Mouse (Mus musculus): ENCODE results near the gene Foxp1. TPM values are rescaled to one million over a fixed set of nuclear protein-coding genes. Genes with fewer than 3 reads are reported as not detected.

Foxp1 gene
- polyA plus RNA-seq, 1 experiment from 2014 or later = 88.1 TPM

GRCm38 (mm10) chr6:99327721-99328120 lies 194.8 kb downstream of the Foxp1 start:
- H3K27ac ChIP-seq (replicated peaks in 1 of 2; ENCODE audit: control insufficient read depth in 1 of 2, insufficient read depth in 1 of 2, low read depth in 2 of 2, low read length in 2 of 2) = no peak overlapping the region
- no peaks in the 10 kb centered on the region for H3K36me3 ChIP-seq (ENCODE audit: control insufficient read depth, insufficient read depth, low read length)
- H3K27me3 ChIP-seq (ENCODE audit: control insufficient read depth, insufficient read depth, low read length) = no peaks in the 10 kb centered on the region
- H3K9me3 ChIP-seq (ENCODE audit: control insufficient read depth, low read length) = no peaks in the 10 kb centered on the region
- no peak overlapping the region for H3K4me3 ChIP-seq (ENCODE audit: control insufficient read depth in 1 of 2, insufficient read depth in 1 of 2, low read depth in 1 of 2, low read length in 2 of 2)
- WGBS = 70% methylated on average over 11 of the region's 11 CpGs
- ATAC-seq (ENCODE audit: insufficient number of reproducible peaks, insufficient read depth, low FRiP score, low read depth) = no peak
- no peak overlapping the region for H3K9ac ChIP-seq (ENCODE audit: low read length)
- no peak overlapping the region for H3K4me2 ChIP-seq (ENCODE audit: low read length)
- H3K4me1 ChIP-seq (ENCODE audit: control insufficient read depth in 2 of 2, insufficient read depth in 2 of 2, low read length in 2 of 2) = peaks cover 0 to 3% of the 10 kb centered on the region in 2 experiments; a peak in 1 of 4 replicates

GRCm38 (mm10) chr6:99325881-99326280 lies 196.6 kb downstream of the Foxp1 start:
- no peak for ATAC-seq (ENCODE audit: insufficient number of reproducible peaks, insufficient read depth, low FRiP score, low read depth)
- 90% methylated on average over 2 of the region's 2 CpGs for WGBS

GRCm38 (mm10) chr6:99325461-99325860 lies 197.1 kb downstream of the Foxp1 start:
- Histone ChIP-seq H3K4me1 (ENCODE audit: control insufficient read depth in 2 of 2, insufficient read depth in 2 of 2, low read length in 2 of 2) (peaks cover under 1 to 3% of the 10 kb centered on the region in 2 experiments; a peak in 1 of 4 replicates), H3K9ac (ENCODE audit: low read length) (no peak overlapping the region), H3K9me3 (ENCODE audit: control insufficient read depth, low read length) (no peaks in the 10 kb centered on the region), H3K4me3 (ENCODE audit: control insufficient read depth in 1 of 2, insufficient read depth in 1 of 2, low read depth in 1 of 2, low read length in 2 of 2) (no peak overlapping the region), H3K27ac (replicated peaks in 1 of 2; ENCODE audit: control insufficient read depth in 1 of 2, insufficient read depth in 1 of 2, low read depth in 2 of 2, low read length in 2 of 2) (no peak overlapping the region), H3K4me2 (ENCODE audit: low read length) (no peak overlapping the region), H3K36me3 (ENCODE audit: control insufficient read depth, insufficient read depth, low read length) (no peaks in the 10 kb centered on the region), H3K27me3 (ENCODE audit: control insufficient read depth, insufficient read depth, low read length) (no peaks in the 10 kb centered on the region)
- ATAC-seq (ENCODE audit: insufficient number of reproducible peaks, insufficient read depth, low FRiP score, low read depth) = no peak
- WGBS = 91% methylated on average over 5 of the region's 5 CpGs

More at GRCm38 (mm10) chr6:99325881-99326280, 196.6 kb downstream of the Foxp1 start:
- Histone ChIP-seq H3K4me3 (ENCODE audit: control insufficient read depth in 1 of 2, insufficient read depth in 1 of 2, low read depth in 1 of 2, low read length in 2 of 2) (no peak overlapping the region), H3K9ac (ENCODE audit: low read length) (no peak overlapping the region), H3K4me2 (ENCODE audit: low read length) (no peak overlapping the region), H3K9me3 (ENCODE audit: control insufficient read depth, low read length) (no peaks in the 10 kb centered on the region), H3K4me1 (ENCODE audit: control insufficient read depth in 2 of 2, insufficient read depth in 2 of 2, low read length in 2 of 2) (peaks cover 0 to 3% of the 10 kb centered on the region in 2 experiments; a peak in 1 of 4 replicates), H3K36me3 (ENCODE audit: control insufficient read depth, insufficient read depth, low read length) (no peaks in the 10 kb centered on the region), H3K27me3 (ENCODE audit: control insufficient read depth, insufficient read depth, low read length) (no peaks in the 10 kb centered on the region), H3K27ac (replicated peaks in 1 of 2; ENCODE audit: control insufficient read depth in 1 of 2, insufficient read depth in 1 of 2, low read depth in 2 of 2, low read length in 2 of 2) (no peak overlapping the region)

GRCm38 (mm10) chr6:99322132-99322904 lies 200.2 kb downstream of the Foxp1 start:
- Histone ChIP-seq H3K9ac (ENCODE audit: low read length) (no peak overlapping the region), H3K27ac (replicated peaks in 1 of 2; ENCODE audit: control insufficient read depth in 1 of 2, insufficient read depth in 1 of 2, low read depth in 2 of 2, low read length in 2 of 2) (no peak overlapping the region)
- WGBS = 79% methylated on average over 8 of the region's 8 CpGs

GRCm38 (mm10) chr6:99320444-99320843 lies 202.1 kb downstream of the Foxp1 start:
- Histone ChIP-seq H3K36me3 (ENCODE audit: control insufficient read depth, insufficient read depth, low read length) (no peaks in the 10 kb centered on the region), H3K27me3 (ENCODE audit: control insufficient read depth, insufficient read depth, low read length) (no peaks in the 10 kb centered on the region), H3K9ac (ENCODE audit: low read length) (no peak overlapping the region), H3K9me3 (ENCODE audit: control insufficient read depth, low read length) (no peaks in the 10 kb centered on the region), H3K4me3 (ENCODE audit: control insufficient read depth in 1 of 2, insufficient read depth in 1 of 2, low read depth in 1 of 2, low read length in 2 of 2) (no peak overlapping the region), H3K4me2 (ENCODE audit: low read length) (no peak overlapping the region), H3K4me1 (ENCODE audit: control insufficient read depth in 2 of 2, insufficient read depth in 2 of 2, low read length in 2 of 2) (peaks cover 5 to 18% of the 10 kb centered on the region in 2 experiments; a peak in 3 of 4 replicates), H3K27ac (replicated peaks in 1 of 2; ENCODE audit: control insufficient read depth in 1 of 2, insufficient read depth in 1 of 2, low read depth in 2 of 2, low read length in 2 of 2) (no peak overlapping the region)
- no peak for ATAC-seq (ENCODE audit: insufficient number of reproducible peaks, insufficient read depth, low FRiP score, low read depth)
- WGBS = 57% methylated on average over 8 of the region's 8 CpGs

More at GRCm38 (mm10) chr6:99322132-99322904, 200.2 kb downstream of the Foxp1 start:
- H3K36me3 ChIP-seq (ENCODE audit: control insufficient read depth, insufficient read depth, low read length) = no peaks in the 10 kb centered on the region
- H3K4me1 ChIP-seq (ENCODE audit: control insufficient read depth in 2 of 2, insufficient read depth in 2 of 2, low read length in 2 of 2) = peaks cover 5 to 14% of the 10 kb centered on the region in 2 experiments; a peak in 3 of 4 replicates
- ATAC-seq (ENCODE audit: insufficient number of reproducible peaks, insufficient read depth, low FRiP score, low read depth) = no peak
- H3K27me3 ChIP-seq (ENCODE audit: control insufficient read depth, insufficient read depth, low read length) = no peaks in the 10 kb centered on the region
- H3K9me3 ChIP-seq (ENCODE audit: control insufficient read depth, low read length) = no peaks in the 10 kb centered on the region
- H3K4me3 ChIP-seq (ENCODE audit: control insufficient read depth in 1 of 2, insufficient read depth in 1 of 2, low read depth in 1 of 2, low read length in 2 of 2) = no peak overlapping the region
- no peak overlapping the region for H3K4me2 ChIP-seq (ENCODE audit: low read length)

- no peaks in the 10 kb centered on the region for H3K36me3 ChIP-seq (ENCODE audit: control insufficient read depth, insufficient read depth, low read length)
- H3K4me1 ChIP-seq (ENCODE audit: control insufficient read depth in 2 of 2, insufficient read depth in 2 of 2, low read length in 2 of 2) = peaks cover 5 to 18% of the 10 kb centered on the region in 2 experiments; a peak in 3 of 4 replicates
- no peaks in the 10 kb centered on the region for H3K27me3 ChIP-seq (ENCODE audit: control insufficient read depth, insufficient read depth, low read length)
- H3K4me2 ChIP-seq (ENCODE audit: low read length) = no peak overlapping the region
- no peak overlapping the region for H3K4me3 ChIP-seq (ENCODE audit: control insufficient read depth in 1 of 2, insufficient read depth in 1 of 2, low read depth in 1 of 2, low read length in 2 of 2)
- no peak overlapping the region for H3K9ac ChIP-seq (ENCODE audit: low read length)
- ATAC-seq (ENCODE audit: insufficient number of reproducible peaks, insufficient read depth, low FRiP score, low read depth) = no peak
- no peaks in the 10 kb centered on the region for H3K9me3 ChIP-seq (ENCODE audit: control insufficient read depth, low read length)
- H3K27ac ChIP-seq (replicated peaks in 1 of 2; ENCODE audit: control insufficient read depth in 1 of 2, insufficient read depth in 1 of 2, low read depth in 2 of 2, low read length in 2 of 2) = no peak overlapping the region
- 79% methylated on average over 19 of the region's 19 CpGs for WGBS
Observed at GRCm38 (mm10) chr6:99319415-99320405, 202.8 kb downstream of the Foxp1 start.

- 40% methylated on average over 3 of the region's 3 CpGs for WGBS
- no peaks in the 10 kb centered on the region for H3K27me3 ChIP-seq (ENCODE audit: control insufficient read depth, insufficient read depth, low read length)
- H3K9me3 ChIP-seq (ENCODE audit: control insufficient read depth, low read length) = no peaks in the 10 kb centered on the region
- no peak for ATAC-seq (ENCODE audit: insufficient number of reproducible peaks, insufficient read depth, low FRiP score, low read depth)
- peaks cover 3 to 15% of the 10 kb centered on the region in 2 experiments; a peak in 3 of 4 replicates for H3K4me1 ChIP-seq (ENCODE audit: control insufficient read depth in 2 of 2, insufficient read depth in 2 of 2, low read length in 2 of 2)
- no peak overlapping the region for H3K4me2 ChIP-seq (ENCODE audit: low read length)
- no peak overlapping the region for H3K4me3 ChIP-seq (ENCODE audit: control insufficient read depth in 1 of 2, insufficient read depth in 1 of 2, low read depth in 1 of 2, low read length in 2 of 2)
- no peak overlapping the region for H3K27ac ChIP-seq (replicated peaks in 1 of 2; ENCODE audit: control insufficient read depth in 1 of 2, insufficient read depth in 1 of 2, low read depth in 2 of 2, low read length in 2 of 2)
- no peaks in the 10 kb centered on the region for H3K36me3 ChIP-seq (ENCODE audit: control insufficient read depth, insufficient read depth, low read length)
- H3K9ac ChIP-seq (ENCODE audit: low read length) = no peak overlapping the region
Observed at GRCm38 (mm10) chr6:99314746-99315145, 207.8 kb downstream of the Foxp1 start.

All from heart, embryonic 14.5 days (tissue).